Mouse (Mus musculus) lung, adult 2 months (tissue): ENCODE data around the gene 1700019A02Rik. TPM values are rescaled to one million over a fixed set of nuclear protein-coding genes. Genes with fewer than 3 reads are reported as not detected.

Experiments used
- DNase-seq: peaks from one replicate; pipeline ENCODE4 v3.0.0; 2022
- H3K4me1 ChIP-seq: fragments of 200-500 bp; 2 replicates; pipeline ENCODE4 v1.6.1; 2011; ENCODE audit warnings: low read length; ENCODE audit not compliant: control insufficient read depth, insufficient read depth
- H3K4me3 ChIP-seq: fragments of 200-500 bp; replicated peaks from 2 replicates; pipeline ENCODE3; 2011; ENCODE audit warnings: low read depth, mild to moderate bottlenecking, control low read depth, low read length; ENCODE audit errors: extremely low read depth
- CTCF ChIP-seq: fragments of 200-500 bp; IDR thresholded peaks from 2 replicates; pipeline ENCODE4 v1.5.1; 2011; ENCODE audit warnings: mild to moderate bottlenecking, low read length, control low read depth; ENCODE audit not compliant: insufficient read depth
- POLR2A ChIP-seq: fragments of 200-500 bp; IDR thresholded peaks from 2 replicates; pipeline ENCODE4 v1.6.1; 2011; ENCODE audit warnings: low read depth, mild to moderate bottlenecking, control low read depth, low read length, borderline replicate concordance; ENCODE audit errors: extremely low read depth
- WGBS: fragments of 180-500 bp; shearing (Covaris S2); methylation state at CpG from one replicate; pipeline ENCODE4 v1.1.7; 2018; 5-methylcytosine and 5-hydroxymethylcytosine counted together
- polyA plus RNA-seq: library from polyadenylated mRNA; depleted of rRNA; stranded (reverse); fragments of >200 nt; gene quantifications from 2 replicates; pipeline ENCODE4 v1.2.3, GENCODE M21; 2012; rRNA removed

Gene 1700019A02Rik
- polyA plus RNA-seq: not detected in 2 replicates

DNA sequence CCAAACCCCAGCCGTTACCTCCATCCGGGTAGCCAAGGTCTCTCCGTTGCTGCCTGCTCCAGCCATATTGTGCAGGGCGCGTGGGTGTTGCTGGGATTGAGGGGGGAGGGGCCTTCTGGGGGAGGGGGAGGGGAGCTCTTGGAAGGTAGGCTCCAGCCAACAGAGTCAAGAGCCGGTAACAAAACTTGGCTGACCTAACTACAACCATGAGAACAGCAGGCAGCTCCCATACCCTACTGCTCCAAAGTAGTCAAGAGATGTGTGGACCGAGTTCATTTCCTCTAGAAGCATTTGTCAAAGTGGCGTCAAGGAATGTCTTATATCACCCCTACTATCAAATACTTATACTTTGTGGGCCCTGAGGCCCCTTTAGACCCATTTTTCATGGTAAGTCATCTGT is at the start of gene 1700019A02Rik:
1700019A02Rik (minus strand) TSS at position 101 of the 400 bp plus-strand sequence.
- 95% methylated on average over 8 of the region's 8 CpGs for WGBS
- DNase-seq: no peak
- no peaks in the 10 kb centered on the region for H3K4me1 ChIP-seq
- H3K4me3 ChIP-seq: no peak within 1 kb of the TSS
- no peak for TF ChIP-seq POLR2A
- no peak for TF ChIP-seq CTCF

DNA sequence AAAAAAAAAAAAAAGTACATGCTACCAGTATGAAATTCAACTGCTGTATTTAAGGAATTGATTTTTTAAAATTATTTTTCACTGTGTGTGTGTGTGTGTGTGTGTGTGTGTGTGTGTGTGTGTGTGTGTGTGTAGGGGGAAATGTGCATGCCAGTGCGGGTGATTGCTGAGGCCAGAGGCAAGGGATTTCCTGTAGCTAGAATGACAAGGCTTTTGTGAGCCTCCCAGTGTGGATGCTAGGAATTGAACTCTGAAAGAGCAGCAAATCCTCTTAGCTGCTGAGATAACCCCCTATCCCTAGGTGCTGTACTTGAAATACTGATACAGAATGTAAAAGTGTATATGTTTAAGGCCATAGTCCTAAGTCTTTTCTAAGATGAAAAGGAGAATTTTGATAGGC is 38.6 kb upstream of the 1700019A02Rik start:
- Histone ChIP-seq H3K4me3 (no peak overlapping the region), H3K4me1 (no peaks in the 10 kb centered on the region)
- WGBS: 71% methylated on average over 1 of the region's 1 CpGs
- no peak for DNase-seq
- no peak for TF ChIP-seq POLR2A
- TF ChIP-seq CTCF: no peak

DNA sequence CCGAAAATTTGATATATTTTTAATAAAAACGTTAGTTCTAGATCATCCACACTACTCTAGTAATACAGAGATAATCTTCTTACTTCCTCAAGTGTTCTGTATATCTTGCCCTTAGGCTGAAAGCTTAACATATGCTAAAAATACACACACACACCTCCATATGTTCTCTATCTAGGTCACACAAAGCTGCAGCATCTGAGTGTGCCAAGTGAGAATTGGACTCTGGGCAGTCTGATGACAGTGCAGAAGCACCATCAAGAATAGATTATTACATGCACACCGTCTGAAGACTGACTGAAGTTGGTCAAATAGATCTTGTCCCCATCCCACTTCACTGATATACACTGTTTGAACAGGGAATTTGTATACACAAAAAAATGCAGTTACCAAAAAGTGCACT is 38.2 kb upstream of the 1700019A02Rik start:
- Histone ChIP-seq H3K4me1 (no peaks in the 10 kb centered on the region), H3K4me3 (no peak overlapping the region)
- no peak for DNase-seq
- WGBS: 74% methylated on average over 3 of the region's 3 CpGs
- TF ChIP-seq POLR2A: no peak
- no peak for TF ChIP-seq CTCF

DNA sequence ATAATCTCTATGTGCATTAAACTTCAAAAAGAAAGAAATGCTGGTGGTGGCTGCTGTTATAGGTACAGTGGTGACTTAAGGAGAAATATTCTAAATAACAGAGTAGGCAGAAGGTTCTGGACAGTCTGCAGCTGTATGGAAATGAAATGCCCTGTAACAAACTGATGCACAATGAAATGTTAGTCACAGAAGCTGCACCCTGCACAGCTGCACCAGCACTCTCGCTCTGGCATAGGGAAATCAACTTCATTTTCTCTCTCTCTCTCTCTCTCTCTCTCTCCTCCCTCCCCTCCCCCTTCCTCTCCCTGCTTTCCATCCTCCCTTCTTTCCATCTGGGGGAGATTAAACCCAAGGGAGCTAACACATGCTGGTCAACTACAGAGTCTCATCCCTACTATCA is 37.3 kb upstream of the 1700019A02Rik start:
- Histone ChIP-seq H3K4me1 (no peaks in the 10 kb centered on the region), H3K4me3 (no peak overlapping the region)
- no peak for DNase-seq
- TF ChIP-seq CTCF: no peak
- TF ChIP-seq POLR2A: no peak
- WGBS: 91% methylated on average over 1 of the region's 1 CpGs

DNA sequence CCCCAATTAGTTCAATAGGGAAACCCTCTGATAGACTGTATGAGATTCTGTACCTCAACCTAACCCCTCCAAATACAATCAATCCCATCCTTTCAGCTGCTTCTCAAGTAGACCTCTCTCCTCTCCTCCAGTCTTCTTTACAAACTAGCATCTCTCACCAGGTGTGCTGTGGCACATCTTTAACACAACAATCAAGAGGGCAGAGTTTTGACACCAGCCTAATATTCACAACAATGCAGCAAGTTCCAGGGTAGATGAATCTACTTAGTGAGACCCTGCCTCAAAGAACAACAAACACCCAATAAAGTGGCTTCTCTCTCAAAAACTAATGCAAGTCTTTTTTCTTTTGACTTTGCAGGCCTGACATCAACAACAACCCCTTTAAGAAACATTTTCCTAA is 22.7 kb upstream of the 1700019A02Rik start:
- DNase-seq: no peak
- Histone ChIP-seq H3K4me1 (no peaks in the 10 kb centered on the region), H3K4me3 (no peak overlapping the region)
- no peak for TF ChIP-seq POLR2A
- no peak for TF ChIP-seq CTCF

DNA sequence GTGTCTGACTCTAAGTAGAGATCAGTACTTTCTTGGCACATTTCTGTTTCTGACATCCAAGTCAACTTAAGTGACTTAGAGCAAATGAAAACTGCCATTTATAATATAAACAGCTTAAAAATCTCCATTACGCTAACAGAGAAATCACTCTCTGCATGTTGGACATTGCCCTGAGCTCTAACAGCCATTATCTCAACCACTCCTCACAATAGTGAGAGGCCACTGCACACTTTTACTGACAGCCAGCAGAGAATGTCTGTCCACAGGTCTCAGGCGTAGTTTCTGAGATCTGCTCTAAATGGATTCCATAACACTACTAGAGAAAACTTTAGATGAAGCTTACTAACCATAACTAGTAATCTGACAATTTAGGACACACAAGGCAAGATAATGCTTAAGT is 16.5 kb upstream of the 1700019A02Rik start:
- 89% methylated on average over 2 of the region's 2 CpGs for WGBS
- Histone ChIP-seq H3K4me1 (no peaks in the 10 kb centered on the region), H3K4me3 (no peak overlapping the region)
- TF ChIP-seq CTCF (no peak), POLR2A (no peak)
- no peak for DNase-seq

DNA sequence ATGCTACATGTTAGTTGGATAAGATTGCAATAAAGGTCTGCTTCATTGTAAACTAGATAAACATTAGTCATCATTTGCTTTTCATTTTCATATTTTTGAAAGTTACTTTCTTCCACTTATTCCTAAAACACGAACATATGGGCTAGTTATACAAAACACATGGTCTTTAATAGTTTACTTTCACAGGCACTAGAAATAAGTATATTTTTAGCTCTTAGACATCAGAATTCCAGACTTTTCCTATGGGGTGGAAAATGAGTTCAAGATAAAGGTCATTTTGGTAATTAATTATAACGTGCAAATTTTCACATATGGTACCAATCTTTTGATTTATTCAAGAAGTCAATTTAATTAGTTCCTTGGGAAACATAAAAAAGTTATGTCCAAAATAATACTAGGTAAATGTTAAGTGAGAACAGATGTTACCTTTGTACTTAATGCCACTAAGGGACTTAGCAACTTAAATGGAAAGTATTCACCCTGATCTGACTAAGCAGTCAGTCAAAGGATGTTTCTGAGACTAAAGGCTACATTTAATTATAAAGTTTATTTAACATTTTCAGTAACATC is 14.3 kb upstream of the 1700019A02Rik start:
- Histone ChIP-seq H3K4me1 (no peaks in the 10 kb centered on the region), H3K4me3 (no peak overlapping the region)
- DNase-seq: no peak
- WGBS: 83% methylated on average over 2 of the region's 2 CpGs
- TF ChIP-seq POLR2A (no peak), CTCF (no peak)

DNA sequence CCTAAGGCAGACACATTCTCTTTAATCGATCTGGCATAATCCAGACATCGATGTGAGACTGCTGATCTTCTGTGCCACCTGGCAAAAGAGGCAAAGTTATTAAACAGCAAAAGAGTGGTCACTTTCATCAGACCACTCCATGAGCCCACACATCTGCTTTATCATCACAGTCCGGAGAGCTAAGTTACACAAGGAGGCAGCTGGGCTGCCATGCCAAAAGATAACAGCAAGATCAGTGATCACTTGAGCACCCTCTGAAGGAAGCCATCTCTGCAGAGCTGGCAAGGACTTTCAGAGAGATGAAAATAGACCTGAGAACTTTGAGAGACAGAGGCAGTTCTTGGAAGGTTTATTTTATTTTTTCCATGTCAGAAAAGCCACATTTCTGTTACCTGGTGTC is 7.1 kb upstream of the 1700019A02Rik start:
- Histone ChIP-seq H3K4me3 (no peak overlapping the region), H3K4me1 (no peaks in the 10 kb centered on the region)
- no peak for DNase-seq
- 66% methylated on average over 3 of the region's 3 CpGs for WGBS
- TF ChIP-seq CTCF (no peak), POLR2A (no peak)

DNA sequence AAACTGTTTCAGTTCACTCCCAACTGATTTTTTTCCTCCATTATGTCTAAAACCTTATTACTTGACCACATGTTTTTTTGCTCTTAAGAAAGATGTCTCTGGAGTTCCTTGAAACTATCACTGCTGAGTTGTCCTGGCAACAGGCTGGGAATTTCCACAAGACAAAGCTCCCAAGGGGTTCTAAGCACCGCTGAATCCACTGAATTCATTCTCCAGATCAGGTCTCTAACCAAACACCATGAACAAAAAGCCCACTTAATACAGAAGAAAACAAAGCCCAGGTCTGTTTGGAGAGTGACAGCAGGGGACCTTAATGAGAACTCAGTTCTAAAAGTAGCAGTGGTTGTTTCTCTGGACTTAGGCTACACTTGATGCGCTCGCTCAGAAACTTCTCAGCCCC is 3.8 kb upstream of the 1700019A02Rik start:
- 84% methylated on average over 3 of the region's 3 CpGs for WGBS
- no peaks in the 10 kb centered on the region for H3K4me1 ChIP-seq
- DNase-seq: no peak
- TF ChIP-seq POLR2A (no peak), CTCF (no peak)
- H3K4me3 ChIP-seq: no peak overlapping the region

DNA sequence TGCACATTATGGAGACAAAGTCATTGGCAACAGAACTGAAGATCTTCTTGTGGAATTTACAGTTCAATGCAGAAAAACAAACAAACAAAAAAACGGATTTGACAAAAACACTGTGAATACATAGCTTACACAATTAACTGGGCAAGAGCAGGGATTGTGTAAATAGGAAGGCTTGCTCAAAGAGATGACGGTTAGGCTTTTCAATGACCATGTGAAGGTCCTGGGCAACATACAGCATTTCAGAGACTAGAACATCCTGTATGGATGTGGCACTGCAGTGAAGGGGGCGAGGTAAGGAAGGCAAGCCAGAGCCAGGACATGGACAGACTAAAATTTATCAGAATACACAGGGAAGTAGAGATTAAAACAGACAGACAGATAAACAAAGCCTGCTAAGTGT is 2.2 kb upstream of the 1700019A02Rik start:
- TF ChIP-seq CTCF (no peak), POLR2A (no peak)
- Histone ChIP-seq H3K4me1 (no peaks in the 10 kb centered on the region), H3K4me3 (no peak overlapping the region)
- no peak for DNase-seq
- 51% methylated on average over 3 of the region's 3 CpGs for WGBS

DNA sequence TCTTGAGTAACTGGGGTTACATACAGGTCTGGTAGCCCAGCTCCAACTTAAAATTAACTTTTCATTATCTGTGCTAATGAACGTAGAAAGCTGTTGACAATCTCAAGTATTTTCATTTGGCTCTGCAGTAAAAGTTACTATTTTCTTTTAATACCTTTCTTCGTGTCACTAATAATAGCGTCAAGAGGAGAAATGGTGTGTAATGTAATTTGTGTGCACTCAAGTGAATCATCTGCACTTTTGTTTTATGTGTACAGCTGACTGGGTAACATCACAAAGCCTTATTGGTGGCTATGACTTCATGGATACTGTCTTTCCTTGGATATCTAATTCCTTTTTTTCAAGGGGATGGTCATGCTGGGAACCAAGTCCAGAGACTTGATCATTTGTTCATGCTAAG is 1.1 kb downstream of the 1700019A02Rik start:
- DNase-seq: no peak
- H3K4me3 ChIP-seq: no peak overlapping the region
- TF ChIP-seq POLR2A: no peak
- no peak for TF ChIP-seq CTCF
- 94% methylated on average over 3 of the region's 3 CpGs for WGBS
- H3K4me1 ChIP-seq: no peaks in the 10 kb centered on the region
